Mouse (Mus musculus) heart, adult 18-20 months (tissue): ENCODE measurements around the gene Rapgef1. TPM values are rescaled to one million over a fixed set of nuclear protein-coding genes. Genes with fewer than 3 reads are reported as not detected.
"Not testable (repeated sequence)": the region's sequence is repeated elsewhere in the genome, so short reads cannot be mapped to it uniquely, and the experiment has no call there.

ENCODE experiments used
- DNase-seq, 2 experiments: peaks; one replicate each; pipeline ENCODE4 v3.0.0; 2021 to 2022; ENCODE audit warnings: mixed read lengths in 1 of 2
- total RNA-seq, 2 experiments: library from RNA; stranded (reverse); gene quantifications; 2 replicates each; pipeline ENCODE4 v1.2.3; 2021

The Rapgef1 gene
- total RNA-seq, 2 experiments from 2014 or later = 100.0 to 108 TPM

GRCm38 (mm10) chr2:29703104-29704081, 83.9 kb downstream of the Rapgef1 start:
- peak in 1 of 2 experiments; percentile 34 for DNase-seq

DNA sequence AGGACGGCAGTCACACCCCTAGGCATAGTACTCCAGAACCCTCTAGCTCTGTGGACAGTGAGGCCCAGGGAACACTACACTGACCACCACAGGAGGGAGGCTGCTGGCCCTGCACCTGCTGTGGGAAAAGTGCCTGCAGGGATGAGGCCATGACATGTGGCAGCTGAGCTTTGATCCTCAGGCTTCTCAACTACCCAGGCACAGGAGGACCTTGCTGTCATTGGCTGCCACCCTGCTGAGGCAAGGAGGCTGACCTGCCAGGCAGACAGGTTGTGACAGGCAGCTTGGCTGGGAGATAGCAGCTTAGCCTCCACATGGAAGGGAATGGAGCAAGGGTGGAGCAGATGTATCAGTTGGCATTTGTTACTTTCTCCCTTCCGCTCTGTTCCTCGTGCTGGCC, 86.0 kb downstream of the Rapgef1 start:
- DNase-seq = no peak

GRCm38 (mm10) chr2:29706726-29707620, 87.5 kb downstream of the Rapgef1 start:
- DNase-seq = no peak

GRCm38 (mm10) chr2:29707731-29708130, 88.2 kb downstream of the Rapgef1 start:
- no peak for DNase-seq

DNA sequence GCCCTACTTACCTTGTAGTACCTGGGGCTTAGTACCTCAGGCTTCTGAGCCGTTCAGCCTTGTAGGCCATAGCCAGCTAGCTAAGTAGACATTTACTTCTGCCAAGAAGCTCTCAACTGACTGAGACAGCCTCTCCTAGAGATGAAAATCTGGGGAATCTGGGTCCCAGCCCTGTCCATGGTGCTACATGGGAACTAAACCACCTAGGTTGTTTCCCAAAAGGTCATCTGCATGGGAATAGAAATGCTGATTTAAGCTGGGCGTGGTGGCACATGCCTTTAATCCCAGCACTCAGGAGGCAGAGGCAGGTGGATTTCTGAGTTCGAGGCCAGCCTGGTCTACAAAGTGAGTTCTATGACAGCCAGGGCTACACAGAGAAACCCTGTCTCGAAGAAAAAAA, 88.7 kb downstream of the Rapgef1 start:
- not testable (repeated sequence) for DNase-seq

GRCm38 (mm10) chr2:29711038-29711437, 91.5 kb downstream of the Rapgef1 start:
- no peak for DNase-seq

GRCm38 (mm10) chr2:29711877-29712276, 92.4 kb downstream of the Rapgef1 start:
- no peak for DNase-seq

DNA sequence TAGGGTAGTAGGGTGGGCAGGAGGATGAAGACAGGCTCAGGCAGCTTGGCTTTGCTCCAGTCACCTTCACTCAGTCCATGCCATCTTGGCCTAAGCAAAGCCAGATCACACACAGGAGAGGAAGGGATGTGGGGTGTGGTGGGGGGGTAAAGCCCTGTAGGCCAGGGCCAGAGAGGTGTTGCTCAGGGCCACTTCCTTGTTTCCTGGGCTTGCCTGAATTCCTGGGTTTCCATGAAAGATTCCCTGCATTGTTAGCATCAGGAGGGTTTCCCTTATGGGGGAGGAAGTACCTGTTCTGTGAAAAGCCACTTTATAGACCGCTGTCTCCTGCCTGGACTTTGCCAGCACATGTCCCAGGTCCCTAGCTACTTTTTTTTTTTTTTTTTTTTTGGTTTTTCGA, 94.0 kb downstream of the Rapgef1 start:
- DNase-seq = no peak

DNA sequence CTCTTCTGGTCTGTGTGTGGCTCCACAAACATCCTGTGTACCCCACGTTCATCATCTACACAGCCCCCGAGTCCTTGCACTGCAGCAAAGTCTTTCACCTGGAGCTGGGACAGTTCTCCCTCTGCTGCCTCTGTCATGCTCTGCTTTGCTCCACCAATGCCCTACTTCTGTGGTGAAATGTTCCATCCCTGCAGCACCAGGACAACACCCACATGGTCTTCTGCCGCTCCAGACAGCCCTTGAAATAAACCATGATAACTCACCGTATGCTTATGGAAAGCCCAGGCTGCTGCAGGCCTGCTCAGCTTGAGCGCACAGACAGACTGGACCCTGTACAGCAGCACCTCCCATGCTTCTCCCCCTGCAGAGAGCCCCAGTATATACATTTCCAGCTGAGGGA, 94.6 kb downstream of the Rapgef1 start:
- DNase-seq = no peak

- no peak for DNase-seq
Observed at GRCm38 (mm10) chr2:29716143-29716542, 96.6 kb downstream of the Rapgef1 start.

- peak; percentile 60 to 67 for DNase-seq
Observed at GRCm38 (mm10) chr2:29716691-29717090, 97.2 kb downstream of the Rapgef1 start.

DNA sequence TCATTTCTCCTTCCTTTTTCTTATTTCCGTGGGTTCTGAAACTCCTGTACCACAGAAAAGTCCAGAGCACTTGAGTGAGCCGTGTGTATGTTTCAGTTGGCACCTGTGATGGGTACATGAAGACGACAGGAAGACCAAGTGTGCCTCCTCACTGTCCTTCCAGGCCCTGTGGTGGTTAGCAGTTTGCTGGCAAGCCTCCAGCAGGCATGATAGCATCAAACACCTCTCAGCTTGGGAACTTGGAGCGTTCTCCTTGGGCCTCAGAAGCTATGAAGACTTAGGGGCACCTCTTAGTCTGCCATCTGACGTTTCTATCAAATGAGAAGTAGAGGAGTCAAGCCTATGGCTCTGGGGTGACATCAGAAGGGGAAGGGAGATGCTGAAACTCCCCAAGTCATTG, 99.1 kb downstream of the Rapgef1 start:
- DNase-seq = no peak

GRCm38 (mm10) chr2:29723132-29723531, 103.6 kb downstream of the Rapgef1 start:
- DNase-seq = no peak

DNA sequence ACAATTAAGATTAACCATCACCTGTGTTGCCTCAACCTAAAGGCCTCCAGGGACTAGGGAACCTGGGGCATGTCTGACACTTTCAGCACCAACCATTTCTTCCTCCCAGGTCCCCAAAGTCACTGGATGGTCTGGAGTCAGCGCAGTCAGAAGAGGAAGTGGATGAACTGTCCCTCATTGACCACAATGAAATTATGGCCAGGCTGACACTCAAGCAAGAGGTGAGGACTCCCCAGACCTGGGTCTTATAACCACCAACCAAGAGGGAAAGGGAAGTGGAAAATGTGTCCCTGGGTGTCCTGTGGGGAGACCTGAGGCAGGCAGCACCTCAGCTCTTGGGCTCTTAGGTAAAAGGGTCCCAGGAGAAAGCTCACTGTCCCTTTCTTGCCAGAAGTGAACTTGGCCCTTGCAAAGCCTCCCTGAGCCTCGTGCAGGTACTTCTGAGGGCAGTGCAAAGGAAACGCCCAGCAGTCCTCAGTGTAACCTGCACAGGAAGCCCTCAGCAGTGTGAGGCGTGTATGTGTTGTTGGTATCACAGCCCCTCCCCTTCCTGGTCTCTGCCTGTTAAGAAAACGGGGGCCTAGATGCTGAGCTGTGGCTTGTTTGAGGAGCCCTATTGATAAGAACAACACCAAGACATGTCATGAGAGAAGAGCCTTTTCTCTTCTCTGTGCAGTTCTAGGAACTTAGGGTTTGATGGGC, 105.3 kb downstream of the Rapgef1 start:
- DNase-seq = no peak

GRCm38 (mm10) chr2:29729500-29729899, 110.0 kb downstream of the Rapgef1 start:
- no peak for DNase-seq

GRCm38 (mm10) chr2:29731545-29731944, 112.0 kb downstream of the Rapgef1 start:
- peak; percentile 41 to 54 for DNase-seq

DNA sequence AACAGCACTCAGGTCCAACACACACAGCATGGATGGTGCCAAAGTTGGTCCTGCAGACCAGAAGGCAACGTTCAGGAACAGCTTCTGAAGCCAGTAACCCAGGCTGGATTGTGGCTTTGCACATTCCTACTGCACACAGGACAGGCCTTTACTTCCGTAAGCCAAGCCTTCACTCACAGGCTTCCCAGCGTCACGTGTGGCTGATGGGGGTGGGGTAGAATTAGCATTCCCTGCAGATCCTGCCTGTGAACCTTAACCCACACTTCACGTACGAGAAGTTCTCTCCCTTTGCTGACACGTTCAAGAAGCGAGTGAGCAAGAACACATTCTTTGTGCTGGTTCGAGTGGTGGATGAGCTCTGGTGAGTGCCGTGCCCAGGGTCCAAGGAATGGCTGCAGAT, 113.0 kb downstream of the Rapgef1 start:
- no peak for DNase-seq

- no peak for DNase-seq
Observed at GRCm38 (mm10) chr2:29733348-29733747, 113.8 kb downstream of the Rapgef1 start.

- no peak for DNase-seq
Observed at GRCm38 (mm10) chr2:29735708-29736107, 116.2 kb downstream of the Rapgef1 start.

DNA sequence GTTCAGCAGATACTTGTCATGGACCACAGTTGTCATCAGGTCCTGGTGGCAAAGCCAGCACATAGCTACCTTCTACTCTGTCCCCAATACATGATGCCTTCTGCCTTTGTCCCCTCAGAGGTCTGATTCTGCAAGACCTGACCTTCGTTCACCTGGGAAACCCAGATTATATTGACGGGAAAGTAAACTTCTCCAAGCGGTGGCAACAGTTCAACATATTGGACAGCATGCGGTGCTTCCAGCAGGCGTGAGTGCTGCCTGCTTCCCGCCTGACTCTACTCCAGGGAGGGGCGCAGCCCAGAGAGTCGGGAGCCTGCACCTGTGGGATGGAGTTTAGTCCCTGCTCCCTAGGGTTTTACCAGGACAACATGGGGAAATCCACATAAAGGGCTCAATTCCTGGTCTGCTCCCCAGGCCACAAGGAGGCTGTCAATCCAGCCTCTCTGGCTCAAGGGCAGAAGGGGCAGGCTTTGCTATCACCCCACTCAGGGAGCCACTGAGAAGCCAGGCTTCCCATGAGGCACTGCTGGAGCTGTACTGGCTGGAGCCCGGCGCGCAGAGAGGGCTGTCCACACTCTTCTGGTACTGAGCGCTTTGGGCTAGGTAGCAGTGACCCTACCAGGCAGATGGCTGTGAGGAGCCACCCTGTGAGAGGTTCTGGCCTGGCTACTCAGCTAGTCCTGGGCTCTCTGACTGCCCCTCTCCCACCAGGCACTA, 117.8 kb downstream of the Rapgef1 start:
- peak; percentile 26 to 50 for DNase-seq

DNA sequence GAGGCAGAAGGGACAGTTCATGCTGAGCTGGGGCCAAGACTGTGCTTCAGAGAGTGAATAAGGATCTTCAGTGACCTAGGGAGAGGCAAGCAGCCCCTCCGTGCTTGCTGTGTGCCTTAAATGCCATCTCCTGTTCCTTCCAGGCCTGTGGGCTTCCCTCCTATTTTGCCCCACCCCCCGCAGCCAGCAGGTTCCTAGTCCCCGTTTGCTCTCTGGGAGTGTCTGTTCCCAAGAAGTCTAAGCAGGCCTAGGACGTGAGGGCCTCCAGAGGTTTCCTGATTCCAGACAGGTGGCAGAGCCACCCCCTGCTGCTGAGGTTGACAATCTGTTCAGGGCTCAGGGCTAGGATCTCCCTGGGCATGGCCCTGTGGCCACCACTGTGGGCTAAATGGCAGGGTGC, 119.3 kb downstream of the Rapgef1 start:
- DNase-seq = no peak

- DNase-seq = peak; percentile 31 to 60
Observed at GRCm38 (mm10) chr2:29739368-29739767, 119.8 kb downstream of the Rapgef1 start.
